Mouse (Mus musculus) liver, adult 2 months (tissue): Measurements from ENCODE around the gene Evi5. TPM values are rescaled to one million over a fixed set of nuclear protein-coding genes. Genes with fewer than 3 reads are reported as not detected.

Experiments used
- DNase-seq: peaks from one replicate; pipeline ENCODE4 v3.0.0-alpha.2; 2011; ENCODE audit warnings: low read depth, low spot score; ENCODE audit errors: extremely low read depth
- H3K27ac ChIP-seq: fragments of 200-500 bp; replicated peaks from 2 replicates; pipeline ENCODE4 v1.5.1; 2012; ENCODE audit warnings: low read depth, mild to moderate bottlenecking, control low read depth, inconsistent platforms, low read length; ENCODE audit not compliant: insufficient read depth
- H3K27me3 ChIP-seq: fragments of 200-500 bp; 2 replicates; pipeline ENCODE4 v1.6.1; 2012; ENCODE audit warnings: mild to moderate bottlenecking, moderate library complexity, low read length, inconsistent platforms; ENCODE audit not compliant: control insufficient read depth, insufficient read depth
- H3K36me3 ChIP-seq: fragments of 200-500 bp; 2 replicates; pipeline ENCODE4 v1.6.1; 2012; ENCODE audit warnings: low read length, inconsistent platforms; ENCODE audit not compliant: control insufficient read depth, insufficient read depth
- H3K4me1 ChIP-seq: fragments of 200-500 bp; 2 replicates; pipeline ENCODE4 v1.6.1; 2011; ENCODE audit warnings: low read length; ENCODE audit not compliant: control insufficient read depth, insufficient read depth
- H3K4me3 ChIP-seq: fragments of 200-500 bp; 2 replicates; pipeline ENCODE4 v1.5.1; 2011; ENCODE audit warnings: low read depth, mild to moderate bottlenecking, control low read depth, low read length, moderate library complexity; ENCODE audit not compliant: insufficient read depth
- H3K79me2 ChIP-seq: fragments of 200-500 bp; 2 replicates; pipeline ENCODE4 v1.6.1; 2012; ENCODE audit warnings: inconsistent platforms, mild to moderate bottlenecking, low read length, moderate library complexity; ENCODE audit not compliant: control insufficient read depth, insufficient read depth
- H3K9ac ChIP-seq: fragments of 200-500 bp; 2 replicates; pipeline ENCODE4 v1.6.1; 2012; ENCODE audit warnings: low read depth, mild to moderate bottlenecking, control low read depth, inconsistent platforms, low read length
- CTCF ChIP-seq: fragments of 200-500 bp; IDR thresholded peaks from 2 replicates; pipeline ENCODE4 v1.5.1; 2011; ENCODE audit warnings: low read depth, low read length, control low read depth
- POLR2A ChIP-seq: fragments of 200-500 bp; IDR thresholded peaks from 2 replicates; pipeline ENCODE4 v1.6.1; 2011; ENCODE audit warnings: low read length, control low read depth; ENCODE audit not compliant: insufficient read depth; ENCODE audit errors: extremely low read depth
- WGBS: fragments of 180-500 bp; shearing (Covaris S2); methylation state at CpG from one replicate; pipeline ENCODE4 v1.1.7; 2018; 5-methylcytosine and 5-hydroxymethylcytosine counted together
- polyA plus RNA-seq: library from polyadenylated mRNA; depleted of rRNA; stranded (reverse); fragments of >200 nt; gene quantifications from 2 replicates; pipeline ENCODE4 v1.2.3, GENCODE M21; 2012; rRNA removed
- total RNA-seq: library from RNA; depleted of rRNA; stranded (reverse); fragments of >200 nt; gene quantifications from 2 replicates; pipeline ENCODE4 v1.2.3, GENCODE M21; 2014; rRNA removed

Evi5 gene
- total RNA-seq (118 and 136 TPM in 2 replicates), polyA plus RNA-seq (29.0 and 35.1 TPM in 2 replicates)

GRCm38 (mm10) chr5:107874561-107875260 lies at the start of gene Evi5:
Evi5 (minus strand) TSS chr5:107875107.
- H3K4me1 ChIP-seq, result peaks cover 10% of the 10 kb centered on the region
- 14% methylated on average over 4 of the region's 4 CpGs for WGBS
- DNase-seq, result peak; percentile 80
- H3K36me3 ChIP-seq, result 0 out of 2 replicates have a peak, but pooled peaks cover 2% of the 10 kb centered on the region
- peak within 1 kb of the TSS; percentile 69 for H3K9ac ChIP-seq
- peaks cover 10% of the 10 kb centered on the region; the same call in 1 of the 2 replicates for H3K79me2 ChIP-seq
- no peak for TF ChIP-seq POLR2A
- TF ChIP-seq CTCF, result no peak
- no peaks in the 10 kb centered on the region for H3K27me3 ChIP-seq
- peak within 1 kb of the TSS; percentile 56 for H3K27ac ChIP-seq
- peak within 1 kb of the TSS; percentile 60 for H3K4me3 ChIP-seq

- Histone ChIP-seq H3K36me3 (no peaks in the 10 kb centered on the region), H3K4me1 (no peaks in the 10 kb centered on the region), H3K4me3 (no peak overlapping the region), H3K79me2 (no peaks in the 10 kb centered on the region; the same call in 1 of the 2 replicates), H3K27me3 (no peaks in the 10 kb centered on the region), H3K9ac (no peak overlapping the region), H3K27ac (no peak overlapping the region)
- TF ChIP-seq POLR2A, result no peak
- no peak for TF ChIP-seq CTCF
- no peak for DNase-seq
- 90% methylated on average over 8 of the region's 8 CpGs for WGBS
Measured at GRCm38 (mm10) chr5:107924564-107924963, 49.7 kb upstream of the Evi5 start.

GRCm38 (mm10) chr5:107922836-107923235 lies 47.9 kb upstream of the Evi5 start:
- H3K4me1 ChIP-seq, result no peaks in the 10 kb centered on the region
- TF ChIP-seq POLR2A (no peak), CTCF (no peak)
- DNase-seq, result no peak
- H3K27me3 ChIP-seq, result no peaks in the 10 kb centered on the region
- WGBS, result 78% methylated on average over 1 of the region's 1 CpGs
- H3K27ac ChIP-seq, result no peak overlapping the region
- no peak overlapping the region for H3K9ac ChIP-seq
- H3K36me3 ChIP-seq, result no peaks in the 10 kb centered on the region
- H3K4me3 ChIP-seq, result no peak overlapping the region
- H3K79me2 ChIP-seq, result no peaks in the 10 kb centered on the region; the same call in 1 of the 2 replicates

GRCm38 (mm10) chr5:107921400-107922252 lies 46.7 kb upstream of the Evi5 start:
- no peaks in the 10 kb centered on the region for H3K4me1 ChIP-seq
- WGBS, result 79% methylated on average over 2 of the region's 2 CpGs
- H3K79me2 ChIP-seq, result no peaks in the 10 kb centered on the region; the same call in 1 of the 2 replicates
- no peak overlapping the region for H3K9ac ChIP-seq
- H3K27me3 ChIP-seq, result no peaks in the 10 kb centered on the region
- no peak overlapping the region for H3K27ac ChIP-seq
- peak; percentile 77 for DNase-seq
- H3K4me3 ChIP-seq, result no peak overlapping the region
- no peak for TF ChIP-seq POLR2A
- TF ChIP-seq CTCF, result peak; percentile 65
- no peaks in the 10 kb centered on the region for H3K36me3 ChIP-seq

- 80% methylated on average over 4 of the region's 4 CpGs for WGBS
Measured at GRCm38 (mm10) chr5:107915280-107915679, 40.4 kb upstream of the Evi5 start.

More at GRCm38 (mm10) chr5:107915280-107915679, 40.4 kb upstream of the Evi5 start:
- Histone ChIP-seq H3K9ac (no peak overlapping the region), H3K4me1 (no peaks in the 10 kb centered on the region), H3K36me3 (no peaks in the 10 kb centered on the region; the same call in 1 of the 2 replicates), H3K27me3 (no peaks in the 10 kb centered on the region), H3K27ac (no peak overlapping the region), H3K79me2 (no peaks in the 10 kb centered on the region), H3K4me3 (no peak overlapping the region)
- TF ChIP-seq POLR2A (no peak), CTCF (no peak)
- no peak for DNase-seq
